23 mouse cellular contexts compared by ENCODE assay signal in the genomic region with DNA sequence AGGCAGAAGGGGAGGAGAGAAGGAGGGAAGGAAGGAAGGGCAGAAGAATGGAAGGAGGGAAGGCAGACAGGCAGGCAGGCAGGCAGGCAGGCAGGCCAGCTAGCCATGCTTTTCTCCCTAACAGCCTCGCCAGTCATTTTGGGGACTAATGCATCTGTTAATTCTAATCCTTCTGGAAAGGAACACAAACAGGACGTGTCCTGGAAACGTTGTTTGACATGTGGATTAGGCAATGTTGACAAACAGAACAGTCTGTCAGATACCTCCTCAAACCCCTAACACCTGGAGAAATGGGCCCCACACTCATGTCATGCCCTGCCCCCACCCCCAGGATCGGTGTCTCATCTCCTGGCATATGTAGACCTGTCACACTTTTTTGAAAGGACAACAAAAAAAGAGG.
A peak's percentile ranks its signal among the peaks of the same experiment; 100 is the strongest.
DNase-seq lines count a peak whose midpoint lies in the region; ATAC-seq and TF ChIP-seq lines count a peak whose summit lies in the region.
"Had no signal": no experiment of that assay in that cellular context is flagged by ENCODE, and none has a peak within 500 bp of the region (broad histone marks: within the 10 kb centered on the region; RNA-seq: fewer than 3 reads in every experiment).

No protein-coding gene starts in this region.

- H3K4me3 ChIP-seq in heart, adult 2 months = no peak overlapping the region
- no peak overlapping the region for H3K4me3 ChIP-seq in lung, adult 2 months (replicated peaks; ENCODE audit: extremely low read depth, low read depth, low read length)
- no peak overlapping the region for H3K4me3 ChIP-seq in lung, postnatal 0 days (ENCODE audit: low read depth, low read length)
- H3K4me3 ChIP-seq: embryonic facial prominence, embryonic 13.5 days; erythroblast, embryonic 14.5 days; forebrain, embryonic 13.5 days; liver, embryonic 13.5 days; midbrain, embryonic 10.5 days had no signal

- H3K9ac ChIP-seq in heart, adult 2 months (ENCODE audit: low read depth, low read length) = no peak overlapping the region
- no peak overlapping the region for H3K9ac ChIP-seq in lung, postnatal 0 days (replicated peaks; ENCODE audit: low read depth)
- H3K9ac ChIP-seq: embryonic facial prominence, embryonic 13.5 days; forebrain, embryonic 13.5 days; hindbrain, embryonic 14.5 days; liver, embryonic 13.5 days had no signal

- no peaks in the 10 kb centered on the region for H3K9me3 ChIP-seq in lung, postnatal 0 days (ENCODE audit: low read length)
- H3K9me3 ChIP-seq: embryonic facial prominence, embryonic 13.5 days; forebrain, embryonic 13.5 days; liver, embryonic 13.5 days; midbrain, embryonic 10.5 days had no signal

- peaks cover 11% of the 10 kb centered on the region for H3K36me3 ChIP-seq in heart, adult 2 months (ENCODE audit: control insufficient read depth, insufficient read depth, low read length)
- no peaks in the 10 kb centered on the region for H3K36me3 ChIP-seq in lung, postnatal 0 days (ENCODE audit: insufficient read depth, low read length)
- H3K36me3 ChIP-seq: embryonic facial prominence, embryonic 13.5 days; G1E; liver, embryonic 13.5 days; midbrain, embryonic 10.5 days had no signal

- TF ChIP-seq EP300 in heart, adult 2 months (IDR thresholded peaks at IDR 0.05; ENCODE audit: insufficient read depth, low read depth, low read length) = no peak
- no peak for TF ChIP-seq EP300 in lung, postnatal 0 days (IDR thresholded peaks at IDR 0.05)

- no peak for TF ChIP-seq POLR2A in heart, adult 2 months (IDR thresholded peaks at IDR 0.05; ENCODE audit: insufficient read depth, low read depth, low read length)
- no peak for TF ChIP-seq POLR2A in lung, adult 2 months (IDR thresholded peaks at IDR 0.05; ENCODE audit: borderline replicate concordance, extremely low read depth, low read depth, low read length)

- TF ChIP-seq CTCF in heart, adult 2 months (IDR thresholded peaks at IDR 0.05) = no peak
- TF ChIP-seq CTCF in lung, adult 2 months (IDR thresholded peaks at IDR 0.05; ENCODE audit: insufficient read depth, low read length) = no peak
- TF ChIP-seq CTCF in lung, postnatal 0 days (IDR thresholded peaks at IDR 0.05) = no peak

- peaks cover 7% of the 10 kb centered on the region for H3K4me1 ChIP-seq in heart, adult 2 months (ENCODE audit: control insufficient read depth, insufficient read depth, low read length)
- H3K4me1 ChIP-seq in lung, adult 2 months (ENCODE audit: control insufficient read depth, insufficient read depth, low read length) = peaks cover 8% of the 10 kb centered on the region
- H3K4me1 ChIP-seq in lung, postnatal 0 days (ENCODE audit: insufficient read depth, low read depth, low read length) = no peaks in the 10 kb centered on the region
- H3K4me1 ChIP-seq: embryonic facial prominence, embryonic 13.5 days; forebrain, embryonic 13.5 days; liver, embryonic 13.5 days had no signal

- H3K4me2 ChIP-seq in lung, postnatal 0 days (replicated peaks; ENCODE audit: low read depth, low read length) = no peak overlapping the region
- H3K4me2 ChIP-seq: embryonic facial prominence, embryonic 13.5 days; forebrain, embryonic 13.5 days; hindbrain, embryonic 14.5 days; liver, embryonic 13.5 days had no signal

- peak in 1 of 2 experiments; percentile 19 for DNase-seq in heart, adult 2 months
- no peak for DNase-seq in heart, postnatal 4 days
- DNase-seq in lung, adult 18-20 months = peak; percentile 11 to 28
- no peak for DNase-seq in lung, adult 2 months
- peak; percentile 57 for DNase-seq in lung, postnatal 0 days (ENCODE audit: low spot score)
- DNase-seq in ovary, postnatal 10 days (ENCODE audit: low spot score) = no peak
- no peak for DNase-seq in kidney, adult 18-20 months
- DNase-seq: adrenal gland, adult 8-10 months; cerebellum, adult 18-20 months; cerebellum, postnatal 25 days; embryo, embryonic 11 days; liver, embryonic 13.5 days; right cerebral cortex, adult 18-20 months; right cerebral cortex, postnatal 4 days; thymus, postnatal 14 days had no signal

- H3K27me3 ChIP-seq in heart, adult 2 months (ENCODE audit: control insufficient read depth, insufficient read depth, low read length) = no peaks in the 10 kb centered on the region
- H3K27me3 ChIP-seq in lung, postnatal 0 days (replicated peaks; ENCODE audit: insufficient read depth, low read length) = no peaks in the 10 kb centered on the region
- H3K27me3 ChIP-seq: CH12.LX; embryonic facial prominence, embryonic 13.5 days; forebrain, embryonic 13.5 days; liver, embryonic 13.5 days had no signal

- intact Hi-C loops in heart, adult 2 months (cut with DNase I) = loop anchor here (1.0 to 10.0 kb wide), 5 partner anchors 83 to 389 kb away; partner anchors contain the start of gene Adamts9

- peak; percentile 54 for ATAC-seq in lung, postnatal 0 days
- ATAC-seq: forebrain, embryonic 13.5 days; inflammation-experienced regulatory T-cells, adult 6 months had no signal

- no peaks in the 10 kb centered on the region for H3K79me2 ChIP-seq in heart, adult 2 months (replicated peaks; ENCODE audit: control insufficient read depth, insufficient read depth, low read length)

- peak overlapping the region; percentile 38 for H3K27ac ChIP-seq in heart, adult 2 months
- H3K27ac ChIP-seq in lung, postnatal 0 days (ENCODE audit: low read length) = peak overlapping the region; percentile 6; the same call in 1 of the 2 replicates
- H3K27ac ChIP-seq: embryonic facial prominence, embryonic 13.5 days; forebrain, embryonic 13.5 days; hindbrain, embryonic 14.5 days; liver, embryonic 13.5 days; midbrain, embryonic 10.5 days had no signal

- WGBS in heart, adult 2 months = 27% methylated on average over 4 of the region's 4 CpGs
- WGBS in lung, adult 2 months = 24% methylated on average over 4 of the region's 4 CpGs
- WGBS in lung, postnatal 0 days = 6% methylated on average over 4 of the region's 4 CpGs

Comparison
In these comparisons a context has a peak if more than half of its experiments do, and no peak if none do; other contexts are left out.
1. DNase-seq: peak in lung, adult 18-20 months (2 of 2) and lung, postnatal 0 days (single experiment); none in heart, postnatal 4 days (single experiment), lung, adult 2 months (single experiment), ovary, postnatal 10 days (single experiment) and kidney, adult 18-20 months (single experiment).